Mouse (Mus musculus) kidney, postnatal 0 days (tissue): ENCODE data around the gene Map3k14. TPM values are rescaled to one million over a fixed set of nuclear protein-coding genes. Genes with fewer than 3 reads are reported as not detected.

Source experiments
- ATAC-seq: fragments of 200-750 bp; cut with Nextera tagmentation; replicated peaks from 2 replicates; pipeline ENCODE4 v1.8.0; 2017; ENCODE audit warnings: low read depth, moderate number of reproducible peaks, moderate TSS enrichment, moderate library complexity; ENCODE audit not compliant: low FRiP score
- DNase-seq: peaks from one replicate; pipeline ENCODE4 v3.0.0-alpha.2; 2016; ENCODE audit warnings: low spot score
- H3K27ac ChIP-seq: fragments of 300-500 bp; sonication (generic); 2 replicates; pipeline ENCODE4 v1.5.1; 2014; ENCODE audit warnings: mild to moderate bottlenecking
- H3K27me3 ChIP-seq: fragments of 300-500 bp; sonication (generic); 2 replicates; pipeline ENCODE4 v1.6.1; 2014; ENCODE audit warnings: low read length, mixed read lengths; ENCODE audit not compliant: insufficient read depth
- H3K36me3 ChIP-seq: fragments of 300-500 bp; sonication (generic); 2 replicates; pipeline ENCODE4 v1.6.1; 2014; ENCODE audit warnings: low read length, mixed read lengths; ENCODE audit not compliant: insufficient read depth
- H3K4me1 ChIP-seq: fragments of 300-500 bp; sonication (generic); replicated peaks from 2 replicates; pipeline ENCODE4 v1.6.1; 2014; ENCODE audit warnings: antibody characterized with exemption, low read length, mixed read lengths; ENCODE audit not compliant: insufficient read depth
- H3K4me2 ChIP-seq: fragments of 300-500 bp; sonication (generic); 2 replicates; pipeline ENCODE4 v1.6.1; 2014; ENCODE audit warnings: mild to moderate bottlenecking, low read length, moderate library complexity, mixed read lengths
- H3K4me3 ChIP-seq: fragments of 300-500 bp; sonication (generic); replicated peaks from 2 replicates; pipeline ENCODE4 v1.5.1; 2014; ENCODE audit warnings: low read depth, low read length
- H3K9ac ChIP-seq: fragments of 300-500 bp; sonication (generic); 2 replicates; pipeline ENCODE4 v1.6.1; 2014; ENCODE audit warnings: low read depth, low read length
- H3K9me3 ChIP-seq: fragments of 300-500 bp; sonication (generic); replicated peaks from 2 replicates; pipeline ENCODE4 v1.6.1; 2016; ENCODE audit warnings: low read length, inconsistent platforms, mixed read lengths
- CTCF ChIP-seq: IDR thresholded peaks from 2 replicates; pipeline ENCODE4 v1.5.1; 2016; ENCODE audit warnings: antibody characterized with exemption, low read depth, mild to moderate bottlenecking, moderate library complexity
- WGBS: fragments of 180-500 bp; shearing (Covaris S2); extraction: QIAGEN DNeasy Blood & Tissue Kit; methylation state at CpG from one replicate; pipeline ENCODE4 v1.1.7; 2014; 5-methylcytosine and 5-hydroxymethylcytosine counted together
- polyA plus RNA-seq: library from polyadenylated mRNA; unstranded; fragments of >200 nt; fragmentation: Nextera tagmentation; extraction: Ambion mirVana; gene quantifications from 2 replicates; pipeline ENCODE4 v1.2.1, GENCODE M21; 2015

Map3k14 gene
- polyA plus RNA-seq, 1 experiment from 2014 or later = 3.2 TPM

- Histone ChIP-seq H3K9me3 (no peaks in the 10 kb centered on the region), H3K27ac (no peak overlapping the region), H3K4me2 (peak overlapping the region; percentile 54), H3K4me1 (peaks cover 8% of the 10 kb centered on the region), H3K36me3 (no peaks in the 10 kb centered on the region), H3K4me3 (peak overlapping the region; percentile 13; the same call in 1 of the 2 replicates), H3K27me3 (peaks cover 31% of the 10 kb centered on the region), H3K9ac (no peak overlapping the region)
- ATAC-seq (peak; percentile 30; the same call in 1 of the 2 replicates), DNase-seq (peak; percentile 44)
- TF ChIP-seq CTCF = peak; percentile 58
- 8% methylated on average over 43 of the region's 44 CpGs for WGBS
Observed at GRCm38 (mm10) chr11:103192956-103193824, 74.1 kb downstream of the Map3k14 start.

DNA sequence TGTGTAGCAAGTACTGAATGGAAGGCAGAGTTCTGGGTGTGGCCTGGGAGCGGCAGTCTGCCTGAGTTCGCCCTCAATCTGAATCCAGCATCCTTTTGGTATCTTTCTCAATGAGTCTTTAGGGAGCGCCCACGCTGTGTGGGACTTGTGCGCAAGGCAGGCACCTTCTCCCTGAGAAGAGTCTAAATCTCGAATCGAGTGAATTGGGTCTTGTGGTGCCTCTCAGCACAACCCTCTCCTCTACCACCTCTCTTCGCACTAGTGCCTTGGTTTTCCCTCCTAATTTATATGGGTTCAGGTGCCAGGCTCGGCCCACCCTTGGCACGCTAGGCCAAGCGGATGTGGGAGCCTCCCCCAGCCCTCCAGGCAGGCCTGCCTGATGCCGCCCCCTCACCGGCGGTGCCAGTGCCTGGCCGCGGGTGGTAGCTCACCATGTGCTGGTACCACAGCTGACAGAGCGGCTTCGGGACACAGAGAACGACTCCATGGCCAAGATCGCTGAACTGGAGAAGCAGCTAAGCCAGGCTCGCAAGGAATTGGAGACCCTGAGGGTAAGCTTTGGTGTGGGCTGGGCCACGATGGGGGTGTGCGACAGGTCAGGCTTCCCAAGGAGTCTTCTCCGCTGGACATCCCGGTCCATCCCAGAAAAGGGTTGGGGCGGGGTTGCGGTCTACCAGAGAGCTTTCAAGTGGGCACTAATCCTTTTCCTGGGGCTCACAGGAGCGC is 74.9 kb downstream of the Map3k14 start:
- ATAC-seq = no peak
- no peak for DNase-seq
- Histone ChIP-seq H3K27me3 (peaks cover 23% of the 10 kb centered on the region), H3K36me3 (no peaks in the 10 kb centered on the region), H3K4me3 (peak overlapping the region; percentile 13; the same call in 1 of the 2 replicates), H3K9ac (no peak overlapping the region), H3K4me2 (peak overlapping the region; percentile 54), H3K4me1 (peaks cover 8% of the 10 kb centered on the region), H3K27ac (no peak overlapping the region), H3K9me3 (no peaks in the 10 kb centered on the region)
- TF ChIP-seq CTCF = no peak
- 17% methylated on average over 28 of the region's 28 CpGs for WGBS

GRCm38 (mm10) chr11:103184891-103185290 is 82.4 kb downstream of the Map3k14 start:
- H3K4me1 ChIP-seq = no peaks in the 10 kb centered on the region
- H3K4me3 ChIP-seq = no peak overlapping the region
- no peaks in the 10 kb centered on the region for H3K36me3 ChIP-seq
- peak; percentile 75 for DNase-seq
- H3K9ac ChIP-seq = no peak overlapping the region
- WGBS = 36% methylated on average over 2 of the region's 2 CpGs
- H3K4me2 ChIP-seq = no peak overlapping the region
- H3K9me3 ChIP-seq = no peaks in the 10 kb centered on the region
- H3K27ac ChIP-seq = no peak overlapping the region
- no peak for ATAC-seq
- TF ChIP-seq CTCF = peak; percentile 85
- no peaks in the 10 kb centered on the region for H3K27me3 ChIP-seq

DNA sequence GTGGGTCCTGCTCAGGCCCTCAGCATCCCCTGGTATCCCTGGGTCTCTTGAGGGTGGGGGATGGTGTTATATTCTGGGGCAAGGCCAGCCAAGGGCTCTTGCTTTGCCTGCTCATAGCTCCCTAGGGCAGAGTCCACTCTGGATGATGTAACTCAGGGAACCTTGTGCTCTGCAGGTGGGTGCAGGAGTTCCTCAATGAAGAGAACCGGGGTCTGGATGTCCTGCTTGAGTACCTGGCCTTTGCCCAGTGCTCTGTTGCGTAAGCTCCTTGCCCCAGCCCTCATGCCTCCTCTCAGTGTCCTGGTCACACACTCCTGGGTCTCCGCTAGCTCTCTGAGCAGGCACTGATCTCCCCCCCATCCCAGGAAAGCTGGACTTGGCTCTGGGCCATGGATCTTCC is 85.4 kb downstream of the Map3k14 start:
- H3K27ac ChIP-seq = no peak overlapping the region
- whole genome bisulfite sequencing = 72% methylated on average over 3 of the region's 3 CpGs
- DNase-seq (no peak), ATAC-seq (peak; percentile 88)
- H3K4me2 ChIP-seq = no peak overlapping the region
- no peaks in the 10 kb centered on the region for H3K9me3 ChIP-seq
- H3K4me1 ChIP-seq = no peaks in the 10 kb centered on the region
- TF ChIP-seq CTCF = no peak
- no peak overlapping the region for H3K4me3 ChIP-seq
- no peaks in the 10 kb centered on the region for H3K27me3 ChIP-seq
- no peaks in the 10 kb centered on the region for H3K36me3 ChIP-seq
- no peak overlapping the region for H3K9ac ChIP-seq

GRCm38 (mm10) chr11:103181349-103181748 is 85.9 kb downstream of the Map3k14 start:
- Histone ChIP-seq H3K27me3 (no peaks in the 10 kb centered on the region), H3K4me2 (no peak overlapping the region), H3K9ac (no peak overlapping the region), H3K4me1 (no peaks in the 10 kb centered on the region), H3K36me3 (no peaks in the 10 kb centered on the region), H3K27ac (no peak overlapping the region), H3K4me3 (no peak overlapping the region), H3K9me3 (no peaks in the 10 kb centered on the region)
- 62% methylated on average over 9 of the region's 9 CpGs for WGBS
- TF ChIP-seq CTCF = no peak
- no peak for DNase-seq
- ATAC-seq = no peak

- ATAC-seq (no peak), DNase-seq (no peak)
- no peak overlapping the region for H3K4me2 ChIP-seq
- no peak overlapping the region for H3K9ac ChIP-seq
- WGBS = 86% methylated on average over 1 of the region's 1 CpGs
- H3K27me3 ChIP-seq = no peaks in the 10 kb centered on the region
- peak overlapping the region; percentile 19 for H3K27ac ChIP-seq
- no peaks in the 10 kb centered on the region for H3K36me3 ChIP-seq
- H3K9me3 ChIP-seq = no peaks in the 10 kb centered on the region
- TF ChIP-seq CTCF = no peak
- H3K4me1 ChIP-seq = 0 out of 2 replicates have a peak, but pooled peaks cover 4% of the 10 kb centered on the region
- no peak overlapping the region for H3K4me3 ChIP-seq
Observed at GRCm38 (mm10) chr11:103180426-103180825, 86.8 kb downstream of the Map3k14 start.
